Mouse (Mus musculus) liver, adult 2 months (tissue): ENCODE measurements around the gene Mfsd8.
"Not testable (repeated sequence)": the region's sequence is repeated elsewhere in the genome, so short reads cannot be mapped to it uniquely, and the experiment has no call there.

Experiments
- CTCF ChIP-seq: fragments of 200-500 bp; IDR thresholded peaks from 2 replicates; pipeline ENCODE4 v1.5.1; 2011; ENCODE audit warnings: low read depth, low read length, control low read depth
- POLR2A ChIP-seq: fragments of 200-500 bp; IDR thresholded peaks from 2 replicates; pipeline ENCODE4 v1.6.1; 2011; ENCODE audit warnings: low read length, control low read depth; ENCODE audit not compliant: insufficient read depth; ENCODE audit errors: extremely low read depth

DNA sequence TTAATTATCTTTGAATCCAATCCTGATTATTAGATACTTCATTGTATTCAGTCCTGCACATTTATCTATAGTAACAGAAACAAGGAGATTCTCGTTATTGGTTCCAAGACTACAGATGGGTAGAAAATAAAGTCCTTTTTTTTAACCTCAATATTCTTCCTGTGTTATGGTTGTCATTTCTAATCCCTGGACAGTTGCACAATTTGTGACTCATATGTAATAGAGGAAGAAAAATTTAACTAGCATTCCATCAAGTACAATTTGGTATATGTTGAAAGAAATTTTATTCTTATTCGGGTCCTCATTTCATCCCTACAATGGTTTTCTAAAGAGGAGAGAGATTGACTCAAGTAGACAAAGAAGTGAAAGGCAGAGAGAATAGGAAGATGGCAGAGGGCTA lies 1.2 kb upstream of the Mfsd8 start:
- TF ChIP-seq CTCF, POLR2A: not testable (repeated sequence)
